Mouse (Mus musculus): Measurements from ENCODE around the gene Bbs1. TPM values are rescaled to one million over a fixed set of nuclear protein-coding genes. Genes with fewer than 3 reads are reported as not detected.
A peak's percentile ranks its signal among the peaks of the same experiment; 100 is the strongest.

The Bbs1 gene
- total RNA-seq, 1 experiment = 5.4 TPM

DNA sequence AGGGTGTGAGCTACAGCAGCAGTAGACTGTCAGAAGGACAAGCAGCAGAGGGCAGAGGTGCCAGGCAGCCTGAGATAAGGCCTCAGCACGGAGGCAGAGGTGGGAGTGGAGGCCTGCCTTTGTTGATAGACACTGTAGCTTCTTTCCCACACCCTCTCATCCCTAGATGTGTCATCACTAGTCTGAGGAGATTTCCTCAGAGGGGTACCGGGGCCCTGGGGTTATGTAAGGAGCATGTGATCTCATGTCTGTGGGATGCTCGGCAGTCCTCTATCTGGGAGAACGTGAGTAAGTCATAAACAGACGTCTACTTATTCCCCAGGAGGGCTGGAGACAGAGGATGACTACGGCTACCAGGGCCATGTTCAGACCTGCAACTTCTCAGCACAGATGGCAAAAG, 47.3 kb downstream of the Bbs1 start:
- DNase-seq (ENCODE audit: low read depth, low spot score) = no peak
- H3K27ac ChIP-seq (ENCODE audit: insufficient read depth, low read depth, low read length, poor library complexity, severe bottlenecking) = no peak overlapping the region
- no peaks in the 10 kb centered on the region; the same call in 1 of the 2 replicates for H3K36me3 ChIP-seq (ENCODE audit: control insufficient read depth, insufficient read depth, low read length, poor library complexity, severe bottlenecking)
- H3K4me1 ChIP-seq (ENCODE audit: control insufficient read depth in 2 of 2, insufficient read depth in 2 of 2, low read length in 2 of 2, poor library complexity in 1 of 2) = peaks cover 0 to 6% of the 10 kb centered on the region in 2 experiments; a peak in 1 of 4 replicates
- no peak overlapping the region for H3K9ac ChIP-seq (ENCODE audit: insufficient read depth, low read depth, low read length, poor library complexity, severe bottlenecking)
- TF ChIP-seq HCFC1 (IDR thresholded peaks at IDR 0.05; ENCODE audit: borderline replicate concordance, insufficient read depth, low read length) (no peak), ZNF384 (IDR thresholded peaks at IDR 0.05; ENCODE audit: low read depth, low read length) (no peak), CHD2 (IDR thresholded peaks at IDR 0.05; ENCODE audit: low read depth, low read length) (no peak), MAFK (IDR thresholded peaks at IDR 0.05; ENCODE audit: insufficient read depth, low read depth, low read length) (no peak), ZC3H11A (IDR thresholded peaks at IDR 0.05; ENCODE audit: borderline replicate concordance, low read depth, low read length) (no peak)
- no peak overlapping the region for H3K4me3 ChIP-seq (ENCODE audit: insufficient read depth in 1 of 2, low read depth in 1 of 2, low read length in 2 of 2, poor library complexity in 1 of 2, severe bottlenecking in 1 of 2)
- in situ Hi-C loops (cut with MboI; ENCODE audit: low sequenced_read_pairs in 2 of 2, unreplicated experiment in 2 of 2) = no loop called here
- no peaks in the 10 kb centered on the region for H3K9me3 ChIP-seq (ENCODE audit: control insufficient read depth, insufficient read depth, low read depth, low read length)

DNA sequence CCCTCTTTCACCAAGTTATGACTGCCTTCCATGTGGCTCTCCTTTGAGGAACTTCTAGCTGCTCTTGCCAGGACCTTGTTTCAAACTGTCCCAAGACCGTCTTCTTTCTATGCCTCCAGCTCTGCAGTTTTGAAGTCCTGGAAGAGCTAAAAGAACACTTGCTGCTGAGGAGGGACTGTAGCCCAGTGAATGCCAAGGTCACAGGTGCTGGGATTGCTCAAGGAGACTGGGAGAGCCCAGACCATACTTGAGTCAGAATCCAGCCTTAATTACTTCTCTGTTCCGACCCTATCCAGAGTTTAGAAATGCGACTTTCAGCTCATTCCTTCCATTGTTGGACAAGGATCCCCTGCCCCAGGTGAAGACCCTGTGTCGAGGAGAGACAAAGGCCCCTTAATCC, 50.5 kb downstream of the Bbs1 start:
- no peak overlapping the region for H3K27ac ChIP-seq (ENCODE audit: insufficient read depth, low read depth, low read length, poor library complexity, severe bottlenecking)
- in situ Hi-C loops (cut with MboI; ENCODE audit: low sequenced_read_pairs in 2 of 2, unreplicated experiment in 2 of 2) = no loop called here
- H3K36me3 ChIP-seq (ENCODE audit: control insufficient read depth, insufficient read depth, low read length, poor library complexity, severe bottlenecking) = no peaks in the 10 kb centered on the region
- peaks cover 2 to 7% of the 10 kb centered on the region in 2 experiments; a peak in 3 of 4 replicates for H3K4me1 ChIP-seq (ENCODE audit: control insufficient read depth in 2 of 2, insufficient read depth in 2 of 2, low read length in 2 of 2, poor library complexity in 1 of 2)
- H3K4me3 ChIP-seq (ENCODE audit: insufficient read depth in 1 of 2, low read depth in 1 of 2, low read length in 2 of 2, poor library complexity in 1 of 2, severe bottlenecking in 1 of 2) = no peak overlapping the region
- DNase-seq (ENCODE audit: low read depth, low spot score) = no peak
- no peaks in the 10 kb centered on the region for H3K9me3 ChIP-seq (ENCODE audit: control insufficient read depth, insufficient read depth, low read depth, low read length)
- no peak overlapping the region for H3K9ac ChIP-seq (ENCODE audit: insufficient read depth, low read depth, low read length, poor library complexity, severe bottlenecking)
- no peak for TF ChIP-seq MAFK (IDR thresholded peaks at IDR 0.05; ENCODE audit: insufficient read depth, low read depth, low read length)
- no peak for TF ChIP-seq CHD2 (IDR thresholded peaks at IDR 0.05; ENCODE audit: low read depth, low read length)
- TF ChIP-seq ZNF384 (IDR thresholded peaks at IDR 0.05; ENCODE audit: low read depth, low read length) = no peak
- no peak for TF ChIP-seq HCFC1 (IDR thresholded peaks at IDR 0.05; ENCODE audit: borderline replicate concordance, insufficient read depth, low read length)
- TF ChIP-seq ZC3H11A (IDR thresholded peaks at IDR 0.05; ENCODE audit: borderline replicate concordance, low read depth, low read length) = no peak

DNA sequence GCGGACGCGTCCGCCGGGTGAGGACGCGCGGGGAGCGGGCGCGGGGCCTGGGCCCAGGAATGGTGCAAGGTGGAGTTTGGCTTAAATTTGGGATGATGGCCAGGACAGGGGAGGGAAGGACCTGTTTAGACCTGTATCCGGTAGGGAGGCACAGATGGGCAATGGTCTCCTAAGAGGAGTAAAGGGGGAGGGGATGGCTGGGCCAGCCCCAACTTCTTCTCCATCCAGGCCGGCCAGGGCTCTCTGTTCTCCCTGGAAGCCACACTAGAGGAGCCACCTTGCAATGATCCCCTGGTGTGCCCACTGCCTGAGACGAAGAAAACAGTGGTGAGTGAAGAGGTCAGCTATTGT, 51.0 kb downstream of the Bbs1 start:
- H3K9me3 ChIP-seq (ENCODE audit: control insufficient read depth, insufficient read depth, low read depth, low read length) = no peaks in the 10 kb centered on the region
- H3K4me3 ChIP-seq (ENCODE audit: insufficient read depth in 1 of 2, low read depth in 1 of 2, low read length in 2 of 2, poor library complexity in 1 of 2, severe bottlenecking in 1 of 2) = peak overlapping the region; percentile 67 to 73
- H3K36me3 ChIP-seq (ENCODE audit: control insufficient read depth, insufficient read depth, low read length, poor library complexity, severe bottlenecking) = no peaks in the 10 kb centered on the region
- peaks cover 7% of the 10 kb centered on the region in 2 experiments for H3K4me1 ChIP-seq (ENCODE audit: control insufficient read depth in 2 of 2, insufficient read depth in 2 of 2, low read length in 2 of 2, poor library complexity in 1 of 2)
- DNase-seq (ENCODE audit: low read depth, low spot score) = no peak
- in situ Hi-C loops (cut with MboI; ENCODE audit: low sequenced_read_pairs in 2 of 2, unreplicated experiment in 2 of 2) = no loop called here
- H3K9ac ChIP-seq (ENCODE audit: insufficient read depth, low read depth, low read length, poor library complexity, severe bottlenecking) = peak overlapping the region; percentile 64
- H3K27ac ChIP-seq (ENCODE audit: insufficient read depth, low read depth, low read length, poor library complexity, severe bottlenecking) = no peak overlapping the region
- TF ChIP-seq MAFK (IDR thresholded peaks at IDR 0.05; ENCODE audit: insufficient read depth, low read depth, low read length) (no peak), HCFC1 (IDR thresholded peaks at IDR 0.05; ENCODE audit: borderline replicate concordance, insufficient read depth, low read length) (no peak), ZC3H11A (IDR thresholded peaks at IDR 0.05; ENCODE audit: borderline replicate concordance, low read depth, low read length) (no peak), ZNF384 (IDR thresholded peaks at IDR 0.05; ENCODE audit: low read depth, low read length) (no peak), CHD2 (IDR thresholded peaks at IDR 0.05; ENCODE audit: low read depth, low read length) (no peak)

DNA sequence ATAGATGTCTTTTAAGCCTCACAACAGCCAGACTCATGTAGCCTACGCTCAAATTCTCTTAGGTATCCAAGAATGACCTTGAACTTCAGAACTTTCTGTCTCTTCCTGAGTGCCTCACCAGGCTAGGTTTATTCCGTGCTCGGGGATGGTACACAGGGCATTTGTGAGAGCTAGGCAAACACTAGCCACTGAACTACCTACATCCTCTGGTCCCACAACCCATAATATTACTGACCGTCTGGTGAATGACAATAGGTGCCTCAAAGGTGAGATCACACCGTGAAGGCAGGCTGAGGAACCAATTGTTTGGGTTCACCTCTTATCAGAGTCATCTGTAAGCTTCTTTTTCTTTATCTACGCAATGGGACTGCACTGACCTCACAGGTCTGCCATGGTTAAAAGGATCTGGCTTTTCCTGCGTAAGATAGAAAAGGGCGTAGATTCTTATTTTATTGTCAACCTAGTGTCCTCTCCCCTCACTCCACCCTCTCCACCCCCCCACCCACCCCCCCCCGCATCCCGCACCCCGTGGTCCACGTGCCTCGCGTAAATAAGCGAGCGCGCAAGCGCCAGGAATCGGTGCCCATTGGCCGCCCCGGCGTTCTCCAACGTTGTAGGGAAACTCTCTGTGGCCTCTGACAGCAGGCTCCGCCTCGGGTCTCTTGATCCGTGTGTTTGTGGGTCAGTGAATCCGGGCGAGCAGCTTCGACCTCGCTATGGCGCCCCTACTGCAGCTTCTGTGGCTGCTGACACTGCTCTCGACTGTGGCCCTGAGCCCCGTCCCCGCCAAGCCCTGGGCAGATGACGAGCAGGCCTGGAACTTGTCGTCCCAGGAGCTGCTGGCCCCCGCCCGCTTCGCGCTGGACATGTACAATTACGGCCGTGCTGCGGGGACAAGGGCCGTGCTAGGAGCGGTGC, 51.6 kb downstream of the Bbs1 start, which contains the start of gene Ctsf:
TSS of gene Ctsf (plus strand) at position 579 of the 918 bp plus-strand sequence.
- in situ Hi-C loops (cut with MboI; ENCODE audit: low sequenced_read_pairs in 2 of 2, unreplicated experiment in 2 of 2) = no loop called here
- TF ChIP-seq ZNF384 (IDR thresholded peaks at IDR 0.05; ENCODE audit: low read depth, low read length) (no peak), ZC3H11A (IDR thresholded peaks at IDR 0.05; ENCODE audit: borderline replicate concordance, low read depth, low read length) (no peak), CHD2 (IDR thresholded peaks at IDR 0.05; ENCODE audit: low read depth, low read length) (no peak), MAFK (IDR thresholded peaks at IDR 0.05; ENCODE audit: insufficient read depth, low read depth, low read length) (no peak), HCFC1 (IDR thresholded peaks at IDR 0.05; ENCODE audit: borderline replicate concordance, insufficient read depth, low read length) (no peak)
- Histone ChIP-seq H3K4me1 (ENCODE audit: control insufficient read depth in 2 of 2, insufficient read depth in 2 of 2, low read length in 2 of 2, poor library complexity in 1 of 2) (peaks cover 7% of the 10 kb centered on the region in 2 experiments), H3K36me3 (ENCODE audit: control insufficient read depth, insufficient read depth, low read length, poor library complexity, severe bottlenecking) (no peaks in the 10 kb centered on the region), H3K27ac (ENCODE audit: insufficient read depth, low read depth, low read length, poor library complexity, severe bottlenecking) (no peak within 1 kb of the TSS), H3K4me3 (ENCODE audit: insufficient read depth in 1 of 2, low read depth in 1 of 2, low read length in 2 of 2, poor library complexity in 1 of 2, severe bottlenecking in 1 of 2) (peak within 1 kb of the TSS; percentile 67 to 73), H3K9ac (ENCODE audit: insufficient read depth, low read depth, low read length, poor library complexity, severe bottlenecking) (peak within 1 kb of the TSS; percentile 64), H3K9me3 (ENCODE audit: control insufficient read depth, insufficient read depth, low read depth, low read length) (no peaks in the 10 kb centered on the region)
- DNase-seq (ENCODE audit: low read depth, low spot score) = no peak

All from ES-E14 (cell line).